Mouse (Mus musculus): ENCODE measurements around the gene Nrp1. TPM values are rescaled to one million over a fixed set of nuclear protein-coding genes. Genes with fewer than 3 reads are reported as not detected.

Nrp1 gene
- polyA plus RNA-seq, 1 experiment from 2014 or later = 52.5 TPM

MicroRNA genes within 50 kb of the gene (microRNA counts, 519-probe panel; counts per million panel counts)
- microRNA mmu-miR-1903 = 110 counts per million, percentile 56 among the panel's probes with 10 or more counts

Small RNAs within 50 kb of the gene (microRNA-seq; reads per million reads assigned to microRNA genes)
- 0.62 reads per million for gene Mir1903

Measured in midbrain, embryonic 13.5 days (tissue).